Mouse (Mus musculus): ENCODE measurements around the gene Mgp. TPM values are rescaled to one million over a fixed set of nuclear protein-coding genes. Genes with fewer than 3 reads are reported as not detected.
A peak's percentile ranks its signal among the peaks of the same experiment; 100 is the strongest.
"Not testable (repeated sequence)": the region's sequence is repeated elsewhere in the genome, so short reads cannot be mapped to it uniquely, and the experiment has no call there.

Gene Mgp
- total RNA-seq, 2 experiments from 2014 or later = 52.8 to 161 TPM

DNA sequence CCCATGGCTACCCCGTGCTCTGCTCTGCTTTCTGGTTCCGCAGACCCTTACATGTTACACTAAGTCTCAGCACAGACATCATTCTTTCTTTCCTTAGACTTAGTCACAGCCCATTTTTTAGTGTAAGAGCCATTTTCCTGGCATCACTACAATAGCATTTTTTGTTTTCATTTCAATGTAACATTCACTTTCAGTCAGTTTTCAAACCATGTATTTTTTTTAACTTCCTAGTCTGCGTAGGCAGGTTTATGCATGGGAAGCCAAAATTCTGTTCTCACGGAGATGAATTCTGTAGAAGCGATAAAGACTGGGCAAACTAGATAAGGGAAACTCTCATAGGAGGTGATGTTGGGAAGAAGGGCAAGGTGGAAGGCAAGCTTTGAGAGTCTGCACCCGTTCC lies 13.9 kb upstream of the Mgp start:
- no peak for TF ChIP-seq CTCF (IDR thresholded peaks at IDR 0.05)
- no peak for DNase-seq
- Histone ChIP-seq H3K4me3 (no peak overlapping the region), H3K27ac (no peak overlapping the region)
- intact Hi-C loops (cut with DNase I) = no loop called here

- Histone ChIP-seq H3K4me3 (no peak overlapping the region), H3K27ac (no peak overlapping the region)
- TF ChIP-seq CTCF (IDR thresholded peaks at IDR 0.05) = no peak
- DNase-seq = no peak
- intact Hi-C loops (cut with DNase I) = no loop called here
Observed at GRCm38 (mm10) chr6:136889067-136889466, 13.4 kb upstream of the Mgp start.

DNA sequence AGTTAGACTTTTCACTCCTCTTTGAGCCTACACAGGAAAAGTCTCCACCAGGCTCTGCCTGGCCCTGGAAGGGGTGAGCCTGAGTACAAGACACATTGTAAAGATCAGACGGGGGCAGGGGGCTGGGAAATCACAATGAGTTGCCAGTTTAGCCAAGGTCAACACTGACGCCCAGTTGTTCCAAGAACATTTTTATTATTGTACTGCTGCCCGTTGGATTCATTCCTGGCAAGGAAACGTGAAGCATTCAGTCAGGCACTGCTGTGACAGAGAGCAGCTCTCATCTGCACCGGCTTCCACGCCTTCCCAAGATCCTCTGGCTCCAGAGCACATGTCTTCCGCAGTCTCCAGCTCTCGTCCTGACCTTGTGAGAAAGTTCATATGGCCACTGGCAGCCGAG lies 12.2 kb upstream of the Mgp start:
- Histone ChIP-seq H3K4me3 (no peak overlapping the region), H3K27ac (peak overlapping the region; percentile 67)
- intact Hi-C loops (cut with DNase I) = no loop called here
- peak; percentile 40 for DNase-seq
- TF ChIP-seq CTCF (IDR thresholded peaks at IDR 0.05) = no peak

DNA sequence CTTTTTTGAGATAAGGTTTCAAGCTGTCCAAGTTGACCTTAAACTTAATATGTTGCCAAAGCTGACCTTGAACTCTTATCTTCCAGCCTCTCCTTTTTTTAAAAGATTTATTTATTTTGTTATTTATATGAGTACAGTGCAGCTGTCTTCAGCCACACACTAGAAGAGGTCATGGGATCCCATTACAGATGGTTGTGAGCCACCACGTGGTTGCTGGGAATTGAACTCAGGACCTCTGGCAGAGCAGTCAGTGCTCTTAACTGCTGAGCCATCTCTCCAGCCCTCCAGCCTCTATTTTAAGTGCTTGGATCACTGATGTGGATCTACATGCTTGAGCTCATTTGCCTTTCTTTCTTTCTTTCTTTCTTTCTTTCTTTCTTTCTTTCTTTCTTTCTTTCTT lies 9.1 kb upstream of the Mgp start:
- not testable (repeated sequence) for H3K4me3 ChIP-seq

GRCm38 (mm10) chr6:136883961-136884360 lies 8.3 kb upstream of the Mgp start:
- no peak for TF ChIP-seq CTCF (IDR thresholded peaks at IDR 0.05)
- DNase-seq = no peak

More for the DNA sequence above, 9.1 kb upstream of the Mgp start:
- DNase-seq; H3K27ac ChIP-seq; intact Hi-C loops (cut with DNase I): not testable (repeated sequence)

DNA sequence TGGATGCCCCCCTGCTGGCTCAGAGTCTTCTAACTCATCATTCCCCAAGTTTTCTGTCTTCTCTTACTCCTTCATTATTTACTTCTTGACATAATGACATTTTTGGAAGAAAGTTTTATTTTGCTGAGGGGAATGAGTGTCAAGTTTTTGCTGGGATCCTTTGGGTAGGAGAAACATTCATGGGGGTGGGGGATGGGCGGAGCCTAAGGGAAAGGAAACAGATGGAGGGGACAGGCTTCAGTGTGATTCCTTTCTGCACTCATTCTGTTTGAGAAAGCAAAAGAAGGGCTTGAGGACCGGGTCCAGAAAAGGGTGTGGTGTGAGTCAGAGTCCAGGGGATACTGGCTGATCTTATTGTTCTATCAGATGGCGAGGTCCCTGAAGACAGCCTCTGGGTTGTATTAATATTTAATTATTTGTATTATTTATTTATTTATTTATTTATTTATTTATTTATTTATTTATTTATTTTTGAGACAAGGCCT lies 7.8 kb upstream of the Mgp start:
- intact Hi-C loops (cut with DNase I) = no loop called here
- peak; percentile 30 for DNase-seq
- Histone ChIP-seq H3K27ac (no peak overlapping the region), H3K4me3 (no peak overlapping the region)
- no peak for TF ChIP-seq CTCF (IDR thresholded peaks at IDR 0.05)

More at GRCm38 (mm10) chr6:136883961-136884360, 8.3 kb upstream of the Mgp start:
- intact Hi-C loops (cut with DNase I) = no loop called here
- H3K4me3 ChIP-seq = no peak overlapping the region
- H3K27ac ChIP-seq = no peak overlapping the region

DNA sequence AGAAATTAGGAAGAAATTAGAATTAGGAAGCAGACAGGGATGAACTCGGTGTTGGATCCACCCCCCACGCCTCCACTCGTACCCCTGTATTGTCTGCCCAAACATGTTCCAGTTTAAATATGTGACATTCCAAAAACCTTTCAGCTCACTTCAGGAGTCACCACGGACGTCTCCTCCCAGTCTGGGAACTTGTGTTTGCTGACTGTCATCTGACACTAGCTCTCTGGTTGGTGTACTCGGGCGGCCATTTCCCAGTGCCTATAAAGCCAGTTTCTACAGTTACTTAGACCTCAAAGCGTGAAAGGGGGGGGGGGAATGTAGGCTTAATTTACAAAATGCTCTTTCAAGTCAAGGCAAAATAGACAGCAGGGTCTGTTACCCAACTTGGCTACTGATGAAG lies 6.1 kb upstream of the Mgp start:
- intact Hi-C loops (cut with DNase I) = no loop called here
- DNase-seq = no peak
- no peak for TF ChIP-seq CTCF (IDR thresholded peaks at IDR 0.05)
- no peak overlapping the region for H3K27ac ChIP-seq
- H3K4me3 ChIP-seq = no peak overlapping the region

DNA sequence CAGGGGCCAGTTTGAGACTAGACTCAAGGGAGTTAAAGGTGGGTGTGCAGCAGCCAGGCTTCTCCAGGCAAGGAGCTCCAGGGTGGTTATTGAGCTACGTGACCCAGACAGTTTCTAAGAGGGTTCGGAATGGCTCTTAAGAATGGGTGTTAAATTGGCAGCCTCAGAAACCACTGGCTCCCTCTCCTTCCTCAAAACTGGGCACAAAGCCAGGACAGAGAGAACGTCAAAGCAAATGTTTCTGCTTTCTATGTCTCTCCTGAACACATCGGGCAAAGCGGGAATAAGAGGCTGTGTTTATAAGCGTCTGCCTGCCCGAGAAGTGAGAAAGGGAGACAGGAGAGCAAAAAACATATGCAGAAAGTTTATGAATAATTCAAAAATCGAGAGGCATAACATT lies 1.0 kb downstream of the Mgp start:
- no peak for TF ChIP-seq CTCF (IDR thresholded peaks at IDR 0.05)
- Histone ChIP-seq H3K27ac (peak overlapping the region; percentile 78), H3K4me3 (peak overlapping the region; percentile 68)
- intact Hi-C loops (cut with DNase I) = no loop called here
- DNase-seq = no peak

DNA sequence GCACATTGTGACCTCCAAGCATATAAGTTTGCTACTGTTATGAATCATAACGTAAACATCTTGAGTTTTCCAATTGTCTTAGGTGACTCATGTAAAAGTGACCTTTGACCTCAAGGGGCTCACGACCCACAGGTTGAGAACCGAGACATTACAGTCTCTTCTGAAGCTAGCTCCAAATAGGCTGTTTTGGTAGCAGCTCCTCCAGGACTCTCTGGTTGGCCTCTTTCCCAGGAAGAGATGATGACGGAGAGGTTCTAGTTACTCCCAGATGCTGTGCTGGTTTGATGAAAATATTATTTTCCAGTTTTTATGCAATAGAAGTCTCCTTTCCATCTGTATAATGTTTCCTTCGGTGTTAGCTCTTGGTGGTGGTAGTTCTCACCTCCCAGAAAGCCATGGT lies 6.7 kb downstream of the Mgp start:
- TF ChIP-seq CTCF (IDR thresholded peaks at IDR 0.05) = no peak
- intact Hi-C loops (cut with DNase I) = no loop called here
- peak overlapping the region; percentile 48; the same call in 1 of the 2 replicates for H3K27ac ChIP-seq

DNA sequence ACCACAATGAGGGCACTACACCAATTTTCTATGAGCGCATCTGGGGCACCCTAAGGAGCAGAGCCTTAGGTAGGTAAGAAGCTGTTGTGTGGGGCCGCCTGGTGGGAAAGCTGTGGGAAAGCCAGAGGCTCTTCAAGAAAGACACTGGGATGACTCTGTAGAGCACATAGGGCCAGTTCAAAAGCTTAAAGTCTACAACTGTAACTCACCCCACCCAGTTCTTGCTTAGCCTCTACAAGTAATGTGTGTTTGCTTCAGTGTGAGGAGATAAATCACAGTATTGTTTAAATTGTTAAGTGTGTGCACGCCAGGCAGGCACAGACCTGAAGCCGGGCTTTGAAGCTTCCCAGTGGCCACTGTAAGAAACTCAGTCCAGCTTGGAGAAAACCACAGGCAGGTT lies 9.5 kb downstream of the Mgp start:
- intact Hi-C loops (cut with DNase I) = no loop called here
- no peak overlapping the region for H3K27ac ChIP-seq
- TF ChIP-seq CTCF (IDR thresholded peaks at IDR 0.05) = no peak
- H3K4me3 ChIP-seq = no peak overlapping the region
- no peak for DNase-seq

More for the DNA sequence above, 6.7 kb downstream of the Mgp start:
- no peak for DNase-seq
- H3K4me3 ChIP-seq = no peak overlapping the region

DNA sequence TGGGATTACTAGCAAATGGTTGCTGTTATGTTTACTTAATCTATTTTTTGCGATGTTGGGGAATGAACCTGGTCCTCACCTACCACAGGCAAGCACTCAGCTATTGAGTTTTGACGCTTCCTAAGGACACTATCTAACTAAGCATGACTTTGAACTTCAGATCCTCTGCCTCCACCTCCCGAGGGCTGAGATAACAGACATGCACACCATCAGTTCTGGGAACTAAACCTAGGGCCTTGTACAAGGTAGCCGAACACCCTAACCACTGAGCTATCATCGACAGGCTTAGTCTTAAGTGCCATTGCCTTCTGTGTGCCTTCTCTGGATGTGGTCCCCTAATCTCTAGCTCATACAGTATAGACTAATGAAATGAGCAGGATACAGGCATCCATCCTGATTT lies 10.3 kb downstream of the Mgp start:
- H3K27ac ChIP-seq = no peak overlapping the region
- no peak overlapping the region for H3K4me3 ChIP-seq
- intact Hi-C loops (cut with DNase I) = no loop called here
- no peak for TF ChIP-seq CTCF (IDR thresholded peaks at IDR 0.05)
- no peak for DNase-seq

- intact Hi-C loops (cut with DNase I) = loop anchor here (1.0 to 5.0 kb wide), 3 partner anchors 59 to 121 kb away; no protein-coding TSS in a partner anchor
- DNase-seq = no peak
- TF ChIP-seq CTCF (IDR thresholded peaks at IDR 0.05) = peak; percentile 80
- H3K27ac ChIP-seq = peak overlapping the region; percentile 43; the same call in 1 of the 2 replicates
- peak overlapping the region; percentile 26; the same call in 1 of the 2 replicates for H3K4me3 ChIP-seq
Observed at GRCm38 (mm10) chr6:136861020-136861419, 14.6 kb downstream of the Mgp start.

DNA sequence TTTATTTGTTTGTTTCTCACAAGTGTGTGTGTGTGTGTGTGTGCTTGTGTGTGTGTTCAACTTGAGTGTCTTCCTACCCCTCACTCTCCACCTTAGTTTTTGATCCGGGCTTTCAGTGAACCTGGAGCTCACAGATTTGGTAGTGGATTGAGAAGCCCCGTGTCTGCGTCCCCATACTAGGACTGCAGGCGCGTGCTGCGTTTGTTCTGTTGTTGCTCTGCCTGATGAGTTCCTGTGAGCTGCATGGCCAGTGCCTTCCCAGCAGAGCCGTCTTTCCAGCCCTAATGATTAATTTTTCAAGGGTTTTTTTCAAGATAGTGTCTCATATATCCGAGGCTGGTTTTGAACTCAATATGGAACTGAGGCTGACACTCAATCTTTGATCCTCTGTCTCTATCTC lies 17.2 kb downstream of the Mgp start:
- intact Hi-C loops (cut with DNase I) = no loop called here
- DNase-seq = no peak
- no peak for TF ChIP-seq CTCF (IDR thresholded peaks at IDR 0.05)
- Histone ChIP-seq H3K4me3 (no peak overlapping the region), H3K27ac (no peak overlapping the region)

- DNase-seq = no peak
- intact Hi-C loops (cut with DNase I) = no loop called here
- H3K4me3 ChIP-seq = peak overlapping the region; percentile 7
- H3K27ac ChIP-seq = peak overlapping the region; percentile 56
- no peak for TF ChIP-seq CTCF (IDR thresholded peaks at IDR 0.05)
Observed at GRCm38 (mm10) chr6:136857873-136858260, 17.8 kb downstream of the Mgp start.

Measured in gastrocnemius, adult 2 months (tissue).